Mouse (Mus musculus) embryonic facial prominence, embryonic 13.5 days (tissue): ENCODE results near the gene Gnaq. TPM values are rescaled to one million over a fixed set of nuclear protein-coding genes. Genes with fewer than 3 reads are reported as not detected.

Experiments used
- ATAC-seq: fragments of 200-750 bp; cut with Nextera tagmentation; 2 replicates; pipeline ENCODE4 v1.8.0; 2017; ENCODE audit warnings: low read depth; ENCODE audit not compliant: insufficient number of reproducible peaks, insufficient read depth, low FRiP score, low TSS enrichment
- H3K27ac ChIP-seq: fragments of 300-500 bp; sonication (generic); 2 replicates; pipeline ENCODE4 v1.5.1; 2015; ENCODE audit warnings: moderate library complexity, mild to moderate bottlenecking, inconsistent platforms
- H3K27me3 ChIP-seq: fragments of 300-500 bp; sonication (generic); 2 replicates; pipeline ENCODE4 v1.6.1; 2015; ENCODE audit warnings: mild to moderate bottlenecking, inconsistent platforms
- H3K36me3 ChIP-seq: fragments of 300-500 bp; sonication (generic); 2 replicates; pipeline ENCODE4 v1.6.1; 2015; ENCODE audit warnings: mild to moderate bottlenecking, inconsistent platforms
- H3K4me1 ChIP-seq: fragments of 300-500 bp; sonication (generic); 2 replicates; pipeline ENCODE4 v1.6.1; 2015; ENCODE audit warnings: inconsistent platforms
- H3K4me2 ChIP-seq: fragments of 300-500 bp; sonication (generic); 2 replicates; pipeline ENCODE4 v1.6.1; 2015; ENCODE audit warnings: moderate library complexity, mild to moderate bottlenecking, inconsistent platforms
- H3K4me3 ChIP-seq: fragments of 300-500 bp; sonication (generic); 2 replicates; pipeline ENCODE4 v1.5.1; 2015; ENCODE audit warnings: mild to moderate bottlenecking, inconsistent platforms
- H3K9ac ChIP-seq: fragments of 300-500 bp; sonication (generic); 2 replicates; pipeline ENCODE4 v1.6.1; 2015; ENCODE audit warnings: mild to moderate bottlenecking, inconsistent platforms
- H3K9me3 ChIP-seq: fragments of 300-500 bp; sonication (generic); 2 replicates; pipeline ENCODE4 v1.6.1; 2016; ENCODE audit warnings: inconsistent platforms
- WGBS: fragments of 180-500 bp; shearing (Covaris S2); methylation state at CpG from one replicate; pipeline ENCODE4 v1.1.7; 2015; ENCODE audit warnings: mixed read lengths; 5-methylcytosine and 5-hydroxymethylcytosine counted together
- polyA plus RNA-seq: library from polyadenylated mRNA; unstranded; fragments of >200 nt; fragmentation: Nextera tagmentation; extraction: Ambion mirVana; gene quantifications from 2 replicates; pipeline ENCODE4 v1.2.1, GENCODE M21; 2015

Gnaq gene
- polyA plus RNA-seq, 1 experiment from 2014 or later, result 29.9 TPM

DNA sequence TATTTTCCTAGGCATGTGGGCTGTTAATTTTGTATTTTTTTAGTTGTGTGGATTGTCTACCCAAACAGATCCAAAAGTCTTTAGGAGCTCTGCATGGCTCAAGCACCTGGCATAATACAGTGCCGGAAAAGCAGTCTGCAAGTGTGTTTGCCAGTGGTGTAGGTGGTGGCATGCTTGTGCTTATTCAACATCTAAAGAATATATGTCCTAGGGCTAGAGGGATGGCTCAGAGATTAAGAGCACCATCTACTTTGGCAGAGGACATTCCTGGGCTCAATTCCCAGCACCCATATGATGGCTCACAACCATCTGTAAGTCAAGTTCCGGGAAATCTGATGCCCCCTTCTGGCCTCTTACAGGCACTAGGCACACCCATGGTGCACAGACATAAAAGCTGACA lies 3.5 kb upstream of the Gnaq start:
- no peak overlapping the region for H3K27ac ChIP-seq
- no peaks in the 10 kb centered on the region for H3K36me3 ChIP-seq
- no peak overlapping the region for H3K4me3 ChIP-seq
- no peak overlapping the region for H3K9ac ChIP-seq
- no peak for ATAC-seq
- H3K27me3 ChIP-seq, result no peaks in the 10 kb centered on the region
- peaks cover 16% of the 10 kb centered on the region for H3K4me1 ChIP-seq
- no peak overlapping the region for H3K4me2 ChIP-seq
- H3K9me3 ChIP-seq, result no peaks in the 10 kb centered on the region
- 87% methylated on average over 2 of the region's 2 CpGs for WGBS

DNA sequence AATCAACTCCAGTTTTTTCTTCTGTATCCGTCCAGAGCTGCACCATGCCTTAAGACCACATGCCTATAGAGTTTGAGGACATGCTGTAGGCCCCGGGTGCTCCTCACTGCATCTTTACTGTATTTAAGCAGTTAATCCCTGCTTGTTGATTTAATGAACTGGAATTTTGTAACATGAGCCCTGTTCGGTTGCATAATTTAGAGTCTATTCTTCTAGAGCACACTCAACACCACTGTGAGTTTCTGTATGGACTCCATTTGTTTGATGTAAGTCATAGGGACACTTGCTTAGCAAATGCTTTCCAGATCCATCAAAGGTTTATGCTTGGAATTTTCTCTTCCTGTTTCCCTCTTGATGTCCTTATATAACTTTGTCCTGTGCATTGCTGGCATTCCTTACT lies 2.2 kb upstream of the Gnaq start:
- Histone ChIP-seq H3K4me3 (no peak overlapping the region), H3K9ac (no peak overlapping the region), H3K27me3 (no peaks in the 10 kb centered on the region), H3K36me3 (no peaks in the 10 kb centered on the region), H3K4me2 (no peak overlapping the region), H3K4me1 (peaks cover 25% of the 10 kb centered on the region), H3K27ac (peak overlapping the region; percentile 22), H3K9me3 (no peaks in the 10 kb centered on the region)
- no peak for ATAC-seq
- WGBS, result 17% methylated on average over 3 of the region's 3 CpGs

DNA sequence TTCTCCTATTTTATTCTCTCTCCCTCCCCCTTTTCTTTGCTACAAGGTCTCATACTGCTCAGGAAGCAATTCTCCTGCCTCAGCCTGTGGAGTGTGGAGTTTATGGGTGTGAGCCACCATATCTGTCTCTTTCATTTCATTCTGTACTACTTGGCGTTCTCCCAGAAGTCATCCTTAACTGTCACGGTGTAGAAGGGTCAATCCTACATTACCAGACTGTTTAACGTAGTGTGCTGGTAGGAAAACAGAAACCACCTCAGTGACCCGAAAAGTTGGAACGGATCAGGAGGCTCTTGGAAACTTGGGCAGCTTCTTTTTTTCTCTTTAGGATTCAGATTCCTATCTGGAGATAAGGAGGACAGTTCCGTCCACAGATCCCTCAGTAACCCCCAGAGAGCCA lies 800 bp upstream of the Gnaq start:
- peak overlapping the region; percentile 66 for H3K4me2 ChIP-seq
- ATAC-seq, result no peak
- peak overlapping the region; percentile 98 for H3K9ac ChIP-seq
- H3K4me3 ChIP-seq, result peak overlapping the region; percentile 92
- H3K27ac ChIP-seq, result peak overlapping the region; percentile 98
- no peaks in the 10 kb centered on the region for H3K9me3 ChIP-seq
- no peaks in the 10 kb centered on the region for H3K27me3 ChIP-seq
- no peaks in the 10 kb centered on the region for H3K36me3 ChIP-seq
- H3K4me1 ChIP-seq, result peaks cover 29% of the 10 kb centered on the region
- WGBS, result 16% methylated on average over 6 of the region's 6 CpGs

DNA sequence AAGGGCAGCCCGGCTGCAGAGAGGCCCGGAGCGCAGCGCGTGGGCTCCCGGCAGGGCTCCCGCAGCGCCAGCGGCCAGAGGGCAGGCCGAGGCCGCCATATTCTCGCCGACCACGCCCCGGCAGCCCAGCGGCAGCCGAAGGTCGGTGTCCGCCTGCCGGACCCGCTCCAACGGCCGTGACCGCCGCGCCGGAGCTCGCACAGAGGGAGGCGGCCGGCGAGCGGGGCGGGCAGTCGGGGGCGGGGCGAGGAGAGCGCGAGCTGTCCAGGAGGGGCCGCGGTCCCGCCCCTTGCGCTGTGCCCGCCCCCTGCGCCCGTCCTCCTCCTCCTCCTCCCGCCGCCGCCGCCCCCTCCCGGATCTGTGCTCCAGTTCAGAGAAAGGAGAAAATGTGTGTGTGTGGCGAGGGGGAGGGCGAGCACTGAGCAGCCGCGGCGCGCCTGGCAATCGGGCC lies 266 bp upstream of the Gnaq start:
- Histone ChIP-seq H3K27me3 (no peaks in the 10 kb centered on the region), H3K27ac (peak overlapping the region; percentile 98), H3K9me3 (no peaks in the 10 kb centered on the region), H3K9ac (peak overlapping the region; percentile 98), H3K4me2 (peak overlapping the region; percentile 66), H3K36me3 (no peaks in the 10 kb centered on the region), H3K4me3 (peak overlapping the region; percentile 92), H3K4me1 (peaks cover 29% of the 10 kb centered on the region)
- peak; percentile 92 for ATAC-seq
- under 1% methylated on average over 36 of the region's 57 CpGs for WGBS

DNA sequence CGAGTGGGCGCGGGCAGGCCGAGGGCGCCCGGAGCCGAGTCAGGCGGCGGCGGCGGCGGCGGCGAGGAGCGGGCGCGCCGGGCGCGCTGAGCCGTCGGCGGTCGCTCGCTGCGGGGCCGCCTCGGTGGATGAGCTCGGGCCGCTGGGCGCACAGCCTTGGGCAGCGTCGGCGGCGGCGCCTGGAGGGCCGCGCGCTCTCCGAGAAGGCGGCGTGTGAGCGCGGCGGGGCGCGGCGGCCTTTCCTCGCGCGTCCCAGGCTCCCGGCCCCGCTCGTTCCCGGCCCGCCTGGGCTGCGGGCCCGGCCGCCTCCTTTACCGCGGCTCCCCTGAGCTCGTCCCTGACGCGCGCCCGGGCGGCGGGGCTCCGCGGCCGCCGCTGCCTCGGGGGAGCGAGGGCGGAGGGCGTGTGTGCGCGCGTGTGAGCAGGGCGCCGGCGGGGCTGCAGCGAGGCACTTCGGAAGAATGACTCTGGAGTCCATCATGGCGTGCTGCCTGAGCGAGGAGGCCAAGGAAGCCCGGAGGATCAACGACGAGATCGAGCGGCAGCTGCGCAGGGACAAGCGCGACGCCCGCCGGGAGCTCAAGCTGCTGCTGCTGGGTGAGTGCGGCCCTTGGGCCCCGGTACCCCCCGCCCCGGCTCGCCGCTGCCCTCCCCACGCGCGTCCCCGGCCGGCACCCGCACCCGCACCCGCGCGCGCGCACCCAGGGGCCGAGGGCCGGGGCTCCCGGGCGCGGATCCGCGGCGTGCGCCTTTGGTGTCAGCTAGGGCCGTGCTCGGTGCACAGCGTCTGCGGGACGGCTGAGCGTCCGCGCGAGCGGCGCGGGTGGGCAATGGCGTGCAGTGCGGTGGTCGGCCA lies 462 bp downstream of the Gnaq start:
- Histone ChIP-seq H3K4me3 (peak overlapping the region; percentile 92), H3K27ac (peak overlapping the region; percentile 98), H3K4me1 (peaks cover 31% of the 10 kb centered on the region), H3K36me3 (no peaks in the 10 kb centered on the region), H3K9ac (peak overlapping the region; percentile 98), H3K9me3 (no peaks in the 10 kb centered on the region), H3K4me2 (peak overlapping the region; percentile 66), H3K27me3 (no peaks in the 10 kb centered on the region)
- peak; percentile 49 for ATAC-seq
- under 1% methylated on average over 100 of the region's 139 CpGs for WGBS

DNA sequence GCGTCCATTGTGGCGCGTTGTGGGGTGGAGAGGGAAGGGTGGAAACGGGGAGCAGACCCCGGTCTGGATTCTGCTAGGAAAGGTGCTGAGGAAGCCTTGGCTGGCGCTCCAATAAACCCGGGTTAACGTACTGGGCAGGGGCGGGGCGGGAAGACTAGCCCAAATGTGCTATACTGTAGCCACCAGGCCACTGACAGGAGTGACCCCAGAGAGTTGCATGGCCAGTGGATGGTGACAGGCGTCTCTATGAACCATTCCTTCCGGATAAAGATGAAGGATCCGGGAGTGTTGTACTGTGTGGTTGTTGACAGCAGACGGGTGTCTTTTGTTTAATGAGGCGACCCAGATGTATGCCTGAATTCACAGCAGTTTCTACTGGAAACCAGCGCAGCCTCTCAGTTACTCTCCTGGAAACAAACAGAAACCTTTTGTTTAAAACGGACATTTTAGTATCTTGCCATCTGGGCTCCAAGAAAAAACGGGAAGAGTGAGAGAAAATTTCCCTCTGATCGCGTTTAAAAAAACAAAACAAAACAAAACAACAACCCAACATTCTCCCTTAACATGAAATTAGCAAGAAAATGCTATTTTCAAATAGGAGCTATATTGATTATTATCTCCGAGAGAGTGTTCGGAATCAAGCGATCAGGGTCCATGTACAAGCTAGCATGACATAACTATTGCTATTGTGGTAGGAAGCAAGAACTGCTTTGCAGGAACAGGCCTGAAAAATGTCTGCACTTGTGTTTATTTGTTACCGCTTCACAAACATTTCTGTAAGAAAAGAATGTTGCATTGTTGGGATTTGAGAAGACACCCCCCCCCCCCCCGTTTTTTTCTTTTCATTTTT lies 1.3 kb downstream of the Gnaq start:
- Histone ChIP-seq H3K9me3 (no peaks in the 10 kb centered on the region), H3K27me3 (no peaks in the 10 kb centered on the region), H3K4me1 (peaks cover 40% of the 10 kb centered on the region), H3K36me3 (no peaks in the 10 kb centered on the region), H3K9ac (peak overlapping the region; percentile 98), H3K4me2 (peak overlapping the region; percentile 66), H3K27ac (peak overlapping the region; percentile 98), H3K4me3 (peak overlapping the region; percentile 92)
- 8% methylated on average over 25 of the region's 25 CpGs for WGBS
- ATAC-seq, result no peak

DNA sequence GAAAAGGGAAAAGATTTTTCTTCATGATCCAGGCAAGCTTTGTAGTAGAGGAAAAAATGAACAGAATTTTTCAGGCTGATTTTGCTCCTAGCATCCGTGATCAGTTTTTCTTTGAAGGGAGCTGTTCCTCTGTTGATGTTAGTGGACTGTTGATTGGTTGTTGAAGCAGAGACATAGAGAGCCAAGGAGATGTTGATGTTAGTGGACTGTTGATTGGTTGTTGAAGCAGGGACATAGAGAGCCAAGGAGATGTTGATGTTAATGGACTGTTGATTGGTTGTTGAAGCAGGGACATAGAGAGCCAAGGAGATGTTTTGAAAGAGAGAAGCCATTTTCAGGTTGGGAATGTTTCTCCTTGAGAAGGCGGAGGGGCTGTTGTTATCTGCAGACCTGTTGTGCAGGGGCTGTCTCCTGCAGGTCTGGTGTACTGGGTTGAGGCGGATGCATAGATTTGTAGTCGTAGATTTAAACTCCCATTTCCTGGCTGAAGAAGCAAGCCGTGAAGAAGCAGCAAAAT lies 5.5 kb downstream of the Gnaq start:
- H3K4me3 ChIP-seq, result no peak overlapping the region
- no peak for ATAC-seq
- peaks cover 50% of the 10 kb centered on the region for H3K4me1 ChIP-seq
- H3K27me3 ChIP-seq, result no peaks in the 10 kb centered on the region
- peaks cover 15% of the 10 kb centered on the region for H3K36me3 ChIP-seq
- H3K9me3 ChIP-seq, result no peaks in the 10 kb centered on the region
- 72% methylated on average over 5 of the region's 5 CpGs for WGBS
- no peak overlapping the region for H3K27ac ChIP-seq
- H3K9ac ChIP-seq, result no peak overlapping the region
- H3K4me2 ChIP-seq, result no peak overlapping the region

DNA sequence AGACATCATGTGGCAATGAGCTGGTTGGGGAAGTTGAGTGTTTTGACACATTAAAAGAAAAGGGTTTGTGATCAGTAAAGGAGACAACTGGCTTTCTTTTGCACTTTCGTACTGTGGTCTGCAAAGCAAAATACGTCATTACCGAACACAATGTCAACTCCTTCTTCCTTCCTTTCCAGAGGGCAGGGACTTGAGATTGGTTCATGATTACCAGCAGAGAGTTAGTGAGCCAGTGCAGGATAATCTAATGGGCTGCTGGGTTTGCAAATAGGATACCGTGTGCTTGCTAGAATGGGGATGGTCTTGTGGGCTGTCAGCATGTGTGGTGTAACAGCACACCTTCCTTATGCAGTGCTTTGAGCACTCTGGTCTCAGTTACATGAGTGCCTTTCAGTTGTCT lies 8.1 kb downstream of the Gnaq start:
- no peak overlapping the region for H3K27ac ChIP-seq
- H3K4me1 ChIP-seq, result peaks cover 38% of the 10 kb centered on the region
- H3K36me3 ChIP-seq, result peaks cover 19% of the 10 kb centered on the region
- no peaks in the 10 kb centered on the region for H3K9me3 ChIP-seq
- no peak for ATAC-seq
- 57% methylated on average over 4 of the region's 4 CpGs for WGBS
- H3K4me3 ChIP-seq, result no peak overlapping the region
- H3K27me3 ChIP-seq, result no peaks in the 10 kb centered on the region
- H3K4me2 ChIP-seq, result no peak overlapping the region
- H3K9ac ChIP-seq, result no peak overlapping the region

DNA sequence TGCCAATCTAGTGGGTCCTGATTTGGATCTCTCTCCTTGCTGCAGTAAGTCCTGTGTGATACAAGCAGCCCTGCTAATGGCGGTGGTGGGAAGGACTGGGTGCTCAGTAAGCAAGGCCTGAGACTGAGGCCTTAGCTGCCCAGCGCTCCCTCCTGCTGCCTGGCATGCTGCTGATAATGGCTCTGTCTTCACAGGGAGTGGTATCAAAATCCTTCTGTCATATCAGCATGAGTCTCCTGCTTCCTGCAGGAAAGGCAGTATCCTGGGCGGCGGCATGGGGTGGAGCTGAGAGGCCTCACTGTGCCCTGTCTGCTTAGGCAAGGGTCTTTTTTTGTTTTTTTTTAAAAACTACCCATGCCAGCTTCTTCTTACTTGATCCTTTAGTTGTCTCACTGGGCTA lies 9.2 kb downstream of the Gnaq start:
- no peaks in the 10 kb centered on the region for H3K27me3 ChIP-seq
- no peaks in the 10 kb centered on the region for H3K9me3 ChIP-seq
- H3K36me3 ChIP-seq, result peaks cover 19% of the 10 kb centered on the region
- no peak overlapping the region for H3K4me3 ChIP-seq
- no peak for ATAC-seq
- H3K4me1 ChIP-seq, result peaks cover 41% of the 10 kb centered on the region
- no peak overlapping the region for H3K4me2 ChIP-seq
- 77% methylated on average over 4 of the region's 4 CpGs for WGBS
- no peak overlapping the region for H3K27ac ChIP-seq
- H3K9ac ChIP-seq, result no peak overlapping the region

DNA sequence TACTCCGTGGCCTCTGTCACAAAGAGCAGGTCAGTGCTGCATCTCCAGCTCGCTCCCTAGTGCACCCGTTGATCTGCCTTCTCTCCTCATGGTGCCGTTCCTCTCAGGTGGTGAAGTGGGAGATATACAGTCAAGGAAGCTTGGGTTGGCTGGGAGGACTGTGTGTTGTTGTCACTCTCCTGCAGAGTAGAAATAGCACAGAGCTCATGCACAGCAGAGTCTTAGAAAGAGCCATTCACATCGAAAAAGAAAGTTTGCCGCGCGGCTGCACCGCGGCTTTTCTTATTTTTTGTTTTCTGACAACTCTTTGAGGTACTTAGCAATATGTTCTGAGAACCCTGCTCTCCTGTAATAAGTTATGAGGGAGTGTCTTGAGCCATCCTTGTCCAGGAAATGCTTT lies 10.4 kb downstream of the Gnaq start:
- no peaks in the 10 kb centered on the region for H3K9me3 ChIP-seq
- no peaks in the 10 kb centered on the region for H3K27me3 ChIP-seq
- 95% methylated on average over 10 of the region's 10 CpGs for WGBS
- ATAC-seq, result no peak
- no peak overlapping the region for H3K4me3 ChIP-seq
- no peak overlapping the region for H3K4me2 ChIP-seq
- H3K27ac ChIP-seq, result no peak overlapping the region
- H3K36me3 ChIP-seq, result peaks cover 19% of the 10 kb centered on the region
- peaks cover 48% of the 10 kb centered on the region for H3K4me1 ChIP-seq
- no peak overlapping the region for H3K9ac ChIP-seq

DNA sequence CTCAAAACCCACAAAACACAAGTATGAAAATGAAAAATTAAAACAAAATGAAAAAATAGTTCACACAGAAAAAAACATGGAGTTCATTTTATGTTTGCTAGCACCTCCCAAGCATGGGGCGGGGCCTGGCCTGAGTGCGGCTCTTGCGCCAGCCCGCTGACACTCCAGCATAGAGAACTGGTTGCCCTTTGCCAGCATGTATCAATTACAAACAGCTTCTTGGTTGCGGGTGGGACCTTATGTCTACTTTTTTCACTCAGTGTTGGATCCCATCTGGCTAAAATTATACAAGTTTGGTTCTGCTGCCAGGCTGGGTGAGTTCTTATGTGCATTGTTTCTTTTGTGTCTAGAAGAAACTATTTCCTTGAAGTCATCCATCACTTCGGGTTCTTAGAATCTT lies 14.8 kb downstream of the Gnaq start:
- H3K27ac ChIP-seq, result peak overlapping the region; percentile 48
- H3K4me1 ChIP-seq, result peaks cover 17% of the 10 kb centered on the region; the same call in 1 of the 2 replicates
- H3K9me3 ChIP-seq, result no peaks in the 10 kb centered on the region
- 0 out of 2 replicates have a peak, but pooled peaks have one; percentile 32 for ATAC-seq
- no peak overlapping the region for H3K4me2 ChIP-seq
- peaks cover 11% of the 10 kb centered on the region for H3K36me3 ChIP-seq
- no peaks in the 10 kb centered on the region for H3K27me3 ChIP-seq
- WGBS, result 42% methylated on average over 6 of the region's 6 CpGs
- H3K4me3 ChIP-seq, result no peak overlapping the region
- no peak overlapping the region for H3K9ac ChIP-seq
